Mouse (Mus musculus): ENCODE measurements at regions not wholly inside any gene's neighbourhood (a gene's known extent, or its start where the extent isn't known, plus 50 kb on each side); places are given as distances from the start of the nearest gene placed in this dataset.

DNA sequence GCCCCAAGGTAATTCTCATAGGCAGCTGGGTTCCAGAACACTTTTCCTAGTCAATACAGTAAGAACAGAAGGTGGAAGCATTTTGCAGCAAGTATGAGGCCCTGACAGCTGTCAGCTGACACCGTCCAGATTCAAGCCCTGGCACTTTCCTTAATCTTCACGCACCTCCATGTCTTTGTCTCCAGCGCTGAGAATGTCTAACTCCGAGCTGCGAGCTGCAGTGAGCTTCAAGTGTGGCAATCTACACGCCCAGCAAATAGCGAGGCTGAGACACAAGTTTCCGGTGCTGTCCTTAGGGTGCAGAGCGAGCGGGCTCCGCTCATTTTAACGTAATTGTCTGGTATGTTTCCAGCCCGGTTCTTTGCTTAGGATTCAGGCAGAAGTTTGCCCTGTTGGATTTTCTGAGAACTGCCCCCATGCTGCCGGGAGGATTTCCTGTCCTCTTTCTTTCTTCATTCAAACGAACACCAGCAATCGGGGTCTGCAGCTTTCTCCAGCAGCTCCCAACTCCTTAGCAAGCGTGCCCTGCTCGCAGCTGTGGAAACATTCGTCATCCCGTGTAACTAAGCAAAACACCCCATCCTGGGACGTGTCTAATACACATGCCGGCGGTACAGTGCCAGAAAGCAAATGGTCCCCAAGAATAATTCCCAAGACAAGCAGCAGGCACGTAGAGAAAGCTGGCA is 54.5 kb downstream of the Irx3 start:
- peak; percentile 8 for DNase-seq

DNA sequence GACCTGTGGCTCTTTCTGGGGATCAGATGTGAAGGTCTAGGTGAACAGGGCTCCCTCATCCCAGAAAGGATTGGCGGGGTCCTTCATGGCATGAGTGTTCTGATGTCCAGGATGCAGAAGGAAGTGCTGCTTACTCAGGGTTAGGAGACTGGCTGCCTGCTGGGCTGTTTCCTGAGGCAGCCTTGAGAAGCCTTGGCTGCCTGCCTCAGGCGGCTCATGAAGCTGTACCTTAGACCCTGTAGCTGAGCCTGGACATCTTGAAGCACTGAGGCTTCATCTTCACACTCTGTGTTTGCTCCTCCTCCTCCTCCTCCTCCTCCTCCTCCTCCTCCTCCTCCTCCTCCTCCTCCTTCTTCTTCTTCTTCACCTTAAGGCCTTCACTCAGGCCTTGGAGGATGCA is 77.2 kb downstream of the Irx3 start:
- no peak for DNase-seq
